Mouse (Mus musculus) liver, postnatal 0 days (tissue): Measurements from ENCODE around the gene Pitpnm2. TPM values are rescaled to one million over a fixed set of nuclear protein-coding genes. Genes with fewer than 3 reads are reported as not detected.

Experiments
- ATAC-seq: fragments of 200-750 bp; cut with Nextera tagmentation; 2 replicates; pipeline ENCODE4 v1.8.0; 2017; ENCODE audit warnings: mild to moderate bottlenecking, moderate library complexity
- DNase-seq: peaks from one replicate; pipeline ENCODE4 v3.0.0-alpha.2; 2016
- H3K27ac ChIP-seq: fragments of 300-500 bp; sonication (generic); 2 replicates; pipeline ENCODE4 v1.5.1; 2014; ENCODE audit warnings: antibody characterized with exemption, moderate library complexity, mild to moderate bottlenecking, low read depth
- H3K27me3 ChIP-seq: fragments of 300-500 bp; sonication (generic); 2 replicates; pipeline ENCODE4 v1.6.1; 2014; ENCODE audit warnings: low read length, control low read depth, mixed read lengths; ENCODE audit not compliant: insufficient read depth
- H3K36me3 ChIP-seq: fragments of 300-500 bp; sonication (generic); replicated peaks from 2 replicates; pipeline ENCODE4 v1.6.1; 2014; ENCODE audit warnings: mild to moderate bottlenecking, control low read depth, low read length, moderate library complexity, mixed read lengths; ENCODE audit not compliant: insufficient read depth
- H3K4me1 ChIP-seq: fragments of 300-500 bp; sonication (generic); 2 replicates; pipeline ENCODE4 v1.6.1; 2014; ENCODE audit warnings: antibody characterized with exemption, mild to moderate bottlenecking, control low read depth; ENCODE audit not compliant: insufficient read depth
- H3K4me2 ChIP-seq: fragments of 300-500 bp; sonication (generic); 2 replicates; pipeline ENCODE4 v1.6.1; 2014; ENCODE audit warnings: low read depth, mild to moderate bottlenecking, low read length, moderate library complexity, mixed read lengths
- H3K4me3 ChIP-seq: fragments of 300-500 bp; sonication (generic); 2 replicates; pipeline ENCODE4 v1.5.1; 2014; ENCODE audit warnings: low read depth, low read length
- H3K9ac ChIP-seq: fragments of 300-500 bp; sonication (generic); replicated peaks from 2 replicates; pipeline ENCODE4 v1.6.1; 2014; ENCODE audit warnings: mild to moderate bottlenecking, moderate library complexity
- H3K9me3 ChIP-seq: fragments of 300-500 bp; sonication (generic); 2 replicates; pipeline ENCODE4 v1.6.1; 2016; ENCODE audit warnings: mild to moderate bottlenecking, control low read depth, low read length, mixed read lengths
- CTCF ChIP-seq: sonication (generic); IDR thresholded peaks from 2 replicates; pipeline ENCODE4 v1.5.1; 2016; ENCODE audit warnings: antibody characterized with exemption, low read depth
- EP300 ChIP-seq: IDR thresholded peaks from 2 replicates; pipeline ENCODE4 v1.6.1; 2016; ENCODE audit warnings: antibody characterized with exemption, low read depth, mild to moderate bottlenecking
- WGBS: fragments of 180-500 bp; shearing (Covaris S2); extraction: QIAGEN DNeasy Blood & Tissue Kit; methylation state at CpG from one replicate; pipeline ENCODE4 v1.1.7; 2014; ENCODE audit not compliant: insufficient replicate concordance; 5-methylcytosine and 5-hydroxymethylcytosine counted together
- polyA plus RNA-seq: library from polyadenylated mRNA; unstranded; fragments of >200 nt; fragmentation: Nextera tagmentation; extraction: Ambion mirVana; gene quantifications from 2 replicates; pipeline ENCODE4 v1.2.1, GENCODE M21; 2015

The Pitpnm2 gene
- polyA plus RNA-seq, 1 experiment from 2014 or later, result 2.4 TPM

DNA sequence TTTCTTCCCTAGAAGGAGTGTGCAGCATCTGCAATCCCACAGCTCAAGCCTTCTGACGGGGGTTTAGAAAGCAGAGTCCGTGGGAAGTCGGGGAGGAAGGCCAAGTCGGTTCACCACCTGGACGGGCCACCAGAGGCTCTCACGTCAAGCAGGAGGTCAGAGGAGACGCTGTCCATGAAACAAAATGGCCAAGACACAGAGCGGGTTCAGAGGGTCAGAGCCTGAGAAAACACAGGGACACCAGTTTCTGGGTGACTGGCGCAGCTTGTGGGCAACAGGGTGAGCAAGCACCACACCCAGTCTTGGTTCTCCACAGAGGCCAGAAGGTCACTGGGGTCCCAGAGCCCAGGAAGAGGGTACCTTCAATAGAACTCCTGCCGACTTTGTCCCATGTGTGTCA lies 33.9 kb downstream of the Pitpnm2 start:
- ATAC-seq (no peak), DNase-seq (no peak)
- Histone ChIP-seq H3K9ac (no peak overlapping the region), H3K4me2 (no peak overlapping the region), H3K4me3 (no peak overlapping the region), H3K27me3 (no peaks in the 10 kb centered on the region), H3K36me3 (0 out of 2 replicates have a peak, but pooled peaks cover 2% of the 10 kb centered on the region), H3K4me1 (peaks cover 28% of the 10 kb centered on the region), H3K9me3 (no peaks in the 10 kb centered on the region), H3K27ac (peak overlapping the region; percentile 56; the same call in 1 of the 2 replicates)
- WGBS, result 76% methylated on average over 10 of the region's 10 CpGs
- TF ChIP-seq EP300 (no peak), CTCF (peak; percentile 15; the same call in 1 of the 2 replicates)

DNA sequence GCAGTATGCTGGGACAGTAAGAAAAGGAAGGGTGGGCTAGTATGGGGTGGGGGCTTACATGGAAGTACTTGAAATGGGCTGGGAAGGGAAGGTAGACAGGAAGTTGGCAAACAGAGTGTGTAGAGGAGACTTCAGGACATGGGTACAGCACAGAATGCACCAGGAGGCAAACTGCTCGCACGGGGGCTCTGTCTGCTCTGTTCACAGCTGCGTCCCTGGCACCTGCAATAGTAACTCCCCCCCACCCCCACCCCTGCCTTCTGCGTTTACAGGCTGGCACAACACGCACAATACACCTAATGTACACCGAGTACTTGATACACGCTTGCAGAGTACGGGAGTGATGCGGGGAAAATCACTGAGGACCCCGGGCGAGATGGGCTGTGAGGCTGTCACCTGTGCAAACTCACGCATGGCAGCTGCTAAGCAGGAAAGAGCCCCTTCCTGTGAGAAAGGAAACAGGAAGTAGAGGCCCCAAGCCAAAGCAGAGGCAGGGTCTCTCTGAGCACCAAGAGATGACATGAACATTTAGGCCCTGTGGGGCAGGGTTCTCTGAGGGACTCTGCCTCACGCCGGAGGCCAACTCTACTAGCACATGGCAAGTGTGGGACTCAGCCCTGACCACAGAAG lies 34.9 kb downstream of the Pitpnm2 start:
- H3K4me2 ChIP-seq, result peak overlapping the region; percentile 15; the same call in 1 of the 2 replicates
- H3K9me3 ChIP-seq, result no peaks in the 10 kb centered on the region
- H3K36me3 ChIP-seq, result 0 out of 2 replicates have a peak, but pooled peaks cover 4% of the 10 kb centered on the region
- H3K27me3 ChIP-seq, result no peaks in the 10 kb centered on the region
- peak overlapping the region; percentile 56 for H3K27ac ChIP-seq
- ATAC-seq (peak; percentile 31; the same call in 1 of the 2 replicates), DNase-seq (no peak)
- TF ChIP-seq EP300 (no peak), CTCF (no peak)
- H3K4me3 ChIP-seq, result no peak overlapping the region
- peaks cover 30% of the 10 kb centered on the region for H3K4me1 ChIP-seq
- no peak overlapping the region; the same call in 1 of the 2 replicates for H3K9ac ChIP-seq
- WGBS, result 51% methylated on average over 14 of the region's 14 CpGs

DNA sequence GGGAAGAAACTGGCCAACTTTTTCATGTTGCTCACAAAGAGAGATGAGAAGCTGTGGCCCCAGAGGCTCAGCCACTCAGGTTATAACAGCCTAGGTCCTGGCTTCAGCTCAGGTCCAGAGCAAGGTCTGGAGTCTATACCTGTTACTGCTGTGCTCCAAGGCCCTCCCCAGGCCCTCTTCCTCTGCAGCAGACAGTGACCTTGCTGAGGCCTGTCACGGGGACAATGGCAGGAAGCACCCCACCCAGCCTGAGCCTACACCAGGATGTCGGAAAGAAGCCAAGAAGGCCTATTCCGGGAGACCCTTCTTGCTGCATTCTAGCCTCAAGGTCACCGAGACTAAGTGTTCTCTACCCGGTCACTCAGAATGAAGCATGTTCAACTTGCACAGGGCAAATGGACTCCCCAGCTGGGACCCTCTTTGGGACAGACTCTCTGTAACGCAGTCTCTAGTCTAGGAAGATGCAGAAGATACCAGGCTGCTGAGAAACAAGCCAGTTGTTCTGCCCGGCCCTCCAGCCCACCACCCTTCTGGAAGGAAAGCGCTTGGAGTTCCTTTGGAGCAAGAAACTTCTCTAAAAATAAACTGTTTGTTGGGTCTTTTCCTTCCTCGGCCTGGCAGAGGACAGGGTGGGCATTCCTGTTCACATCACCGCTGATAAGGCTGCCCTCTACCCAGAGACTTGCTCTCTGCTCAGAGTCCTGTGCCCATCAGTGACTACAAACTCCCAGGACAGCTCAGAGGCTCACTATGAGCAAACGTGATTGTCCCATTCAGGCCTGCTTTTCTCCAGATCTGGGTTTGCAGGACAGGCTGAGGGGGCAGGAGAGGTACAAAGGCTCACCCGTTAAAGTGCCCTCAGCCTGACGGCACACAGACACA lies 35.7 kb downstream of the Pitpnm2 start:
- peak overlapping the region; percentile 56 for H3K27ac ChIP-seq
- no peak overlapping the region; the same call in 1 of the 2 replicates for H3K4me2 ChIP-seq
- 0 out of 2 replicates have a peak, but pooled peaks cover 4% of the 10 kb centered on the region for H3K36me3 ChIP-seq
- peaks cover 30% of the 10 kb centered on the region for H3K4me1 ChIP-seq
- no peak overlapping the region for H3K4me3 ChIP-seq
- TF ChIP-seq CTCF, result no peak
- no peak for TF ChIP-seq EP300
- DNase-seq, result no peak
- no peak overlapping the region for H3K9ac ChIP-seq
- no peaks in the 10 kb centered on the region for H3K27me3 ChIP-seq
- ATAC-seq, result peak; percentile 28; the same call in 1 of the 2 replicates
- H3K9me3 ChIP-seq, result no peaks in the 10 kb centered on the region
- 50% methylated on average over 13 of the region's 13 CpGs for WGBS

DNA sequence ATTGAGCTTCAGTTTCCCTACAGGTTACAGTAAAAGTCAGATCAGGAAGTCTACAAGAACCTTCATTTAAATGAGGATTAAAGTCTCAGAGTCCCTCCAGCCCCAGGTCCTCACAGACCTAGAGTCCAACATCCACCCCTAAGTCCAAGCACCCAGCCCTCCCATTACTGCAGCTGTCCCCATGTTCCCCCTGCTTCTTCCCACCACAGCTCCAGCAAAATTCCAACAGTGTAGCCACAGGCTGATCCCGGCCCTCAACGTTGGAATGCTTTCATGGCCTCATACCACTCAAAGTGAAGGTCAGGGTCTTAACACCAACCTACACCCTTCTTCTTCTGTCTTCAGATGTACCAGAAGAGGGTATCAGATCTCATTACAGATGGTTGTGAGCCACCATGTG lies 37.9 kb downstream of the Pitpnm2 start:
- Histone ChIP-seq H3K27me3 (no peaks in the 10 kb centered on the region), H3K36me3 (0 out of 2 replicates have a peak, but pooled peaks cover 4% of the 10 kb centered on the region), H3K9me3 (no peaks in the 10 kb centered on the region), H3K4me1 (peaks cover 20% of the 10 kb centered on the region), H3K4me3 (no peak overlapping the region), H3K4me2 (no peak overlapping the region), H3K9ac (no peak overlapping the region), H3K27ac (peak overlapping the region; percentile 44; the same call in 1 of the 2 replicates)
- DNase-seq, result no peak
- 77% methylated on average over 2 of the region's 2 CpGs for WGBS
- TF ChIP-seq EP300 (no peak), CTCF (no peak)
- ATAC-seq, result no peak

- WGBS, result 77% methylated on average over 8 of the region's 8 CpGs
- H3K27me3 ChIP-seq, result no peaks in the 10 kb centered on the region
- TF ChIP-seq CTCF (no peak), EP300 (no peak)
- H3K4me2 ChIP-seq, result no peak overlapping the region
- no peak overlapping the region for H3K4me3 ChIP-seq
- no peaks in the 10 kb centered on the region for H3K9me3 ChIP-seq
- peak overlapping the region; percentile 44; the same call in 1 of the 2 replicates for H3K27ac ChIP-seq
- ATAC-seq, result no peak
- H3K36me3 ChIP-seq, result 0 out of 2 replicates have a peak, but pooled peaks cover 4% of the 10 kb centered on the region
- no peak for DNase-seq
- H3K9ac ChIP-seq, result no peak overlapping the region
- peaks cover 20% of the 10 kb centered on the region for H3K4me1 ChIP-seq
Observed at GRCm38 (mm10) chr5:124211234-124211633, 38.3 kb downstream of the Pitpnm2 start.
